Mouse (Mus musculus) heart, adult 2 months (tissue): Measurements from ENCODE around the gene Ibtk. TPM values are rescaled to one million over a fixed set of nuclear protein-coding genes. Genes with fewer than 3 reads are reported as not detected.

Experiments used
- DNase-seq, 2 experiments: peaks; one replicate each; pipeline ENCODE4 v3.0.0; 2021
- H3K27ac ChIP-seq: fragments of 200-600 bp; 2 replicates; pipeline ENCODE4 v1.8.1; 2022
- H3K27me3 ChIP-seq: fragments of 200-500 bp; 2 replicates; pipeline ENCODE4 v1.6.1; 2012; ENCODE audit warnings: mild to moderate bottlenecking, low read length, inconsistent platforms, mixed read lengths; ENCODE audit not compliant: control insufficient read depth, insufficient read depth
- H3K36me3 ChIP-seq: fragments of 200-500 bp; 2 replicates; pipeline ENCODE4 v1.6.1; 2012; ENCODE audit warnings: low read length, inconsistent platforms; ENCODE audit not compliant: control insufficient read depth, insufficient read depth
- H3K4me1 ChIP-seq: fragments of 200-500 bp; 2 replicates; pipeline ENCODE4 v1.6.1; 2011; ENCODE audit warnings: low read length; ENCODE audit not compliant: control insufficient read depth, insufficient read depth
- H3K4me3 ChIP-seq: fragments of 200-600 bp; 2 replicates; pipeline ENCODE4 v1.8.1; 2022
- H3K79me2 ChIP-seq: fragments of 200-500 bp; replicated peaks from 2 replicates; pipeline ENCODE4 v1.6.1; 2012; ENCODE audit warnings: mild to moderate bottlenecking, inconsistent platforms, low read length, moderate library complexity, mixed read lengths; ENCODE audit not compliant: control insufficient read depth, insufficient read depth
- H3K9ac ChIP-seq: fragments of 200-500 bp; 2 replicates; pipeline ENCODE4 v1.6.1; 2012; ENCODE audit warnings: low read depth, mild to moderate bottlenecking, control low read depth, inconsistent platforms, low read length, mixed read lengths
- CTCF ChIP-seq: fragments of 200-600 bp; IDR thresholded peaks from 2 replicates; pipeline ENCODE4 v1.8.1; 2022; ENCODE audit warnings: antibody characterized with exemption, mild to moderate bottlenecking, moderate library complexity
- EP300 ChIP-seq: fragments of 200-500 bp; IDR thresholded peaks from 2 replicates; pipeline ENCODE4 v1.6.1; 2011; ENCODE audit warnings: low read depth, low read length, control low read depth; ENCODE audit not compliant: insufficient read depth
- POLR2A ChIP-seq: fragments of 200-500 bp; IDR thresholded peaks from 2 replicates; pipeline ENCODE4 v1.6.1; 2011; ENCODE audit warnings: mild to moderate bottlenecking, low read depth, low read length, control low read depth; ENCODE audit not compliant: insufficient read depth
- WGBS: fragments of 180-500 bp; shearing (Covaris S2); methylation state at CpG from one replicate; pipeline ENCODE4 v1.1.7; 2018; 5-methylcytosine and 5-hydroxymethylcytosine counted together
- intact Hi-C: fragments of 180-260 bp; cut with DNase I; formaldehyde crosslinking; loops from one replicate; pipeline ENCODE4 v1.15.1; 2025
- polyA plus RNA-seq: library from polyadenylated mRNA; depleted of rRNA; stranded (reverse); fragments of >200 nt; gene quantifications from 2 replicates; pipeline ENCODE4 v1.2.3, GENCODE M21; 2012
- total RNA-seq, 2 experiments: library from RNA; stranded (reverse); gene quantifications; 2 replicates each; pipeline ENCODE4 v1.2.3; 2021

The Ibtk gene
- total and polyA plus RNA-seq, 3 experiments: 6.0 to 35.5 (median 31.7) TPM

DNA sequence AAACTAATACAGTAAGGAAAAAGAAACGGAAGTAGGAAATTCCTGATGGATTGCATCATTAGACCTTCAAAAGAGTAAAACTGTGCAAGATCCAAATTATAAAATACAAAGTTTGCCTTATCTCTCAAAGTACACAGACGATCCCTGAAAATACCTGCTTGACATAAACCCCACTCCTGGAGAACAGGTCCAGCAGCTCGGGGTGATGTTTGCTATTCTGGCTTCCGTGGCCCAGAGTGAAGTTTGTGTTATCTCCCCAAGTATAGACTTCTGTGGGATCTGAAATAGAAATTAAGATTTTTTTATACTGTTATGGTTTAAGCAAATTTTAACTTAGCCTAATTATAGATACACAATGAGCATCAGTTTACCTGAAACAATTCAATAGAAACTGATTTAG is 14.3 kb downstream of the Ibtk start:
- Histone ChIP-seq H3K9ac (no peak overlapping the region), H3K27me3 (no peaks in the 10 kb centered on the region), H3K4me1 (no peaks in the 10 kb centered on the region), H3K27ac (no peak overlapping the region), H3K36me3 (peaks cover 9% of the 10 kb centered on the region), H3K4me3 (no peak overlapping the region), H3K79me2 (no peaks in the 10 kb centered on the region)
- no peak for DNase-seq
- TF ChIP-seq EP300: no peak
- TF ChIP-seq CTCF: no peak
- no peak for TF ChIP-seq POLR2A
- intact Hi-C loops: no loop called here
- 72% methylated on average over 4 of the region's 4 CpGs for WGBS

- DNase-seq: no peak
Observed at GRCm38 (mm10) chr9:85724078-85724477, 25.1 kb downstream of the Ibtk start.

DNA sequence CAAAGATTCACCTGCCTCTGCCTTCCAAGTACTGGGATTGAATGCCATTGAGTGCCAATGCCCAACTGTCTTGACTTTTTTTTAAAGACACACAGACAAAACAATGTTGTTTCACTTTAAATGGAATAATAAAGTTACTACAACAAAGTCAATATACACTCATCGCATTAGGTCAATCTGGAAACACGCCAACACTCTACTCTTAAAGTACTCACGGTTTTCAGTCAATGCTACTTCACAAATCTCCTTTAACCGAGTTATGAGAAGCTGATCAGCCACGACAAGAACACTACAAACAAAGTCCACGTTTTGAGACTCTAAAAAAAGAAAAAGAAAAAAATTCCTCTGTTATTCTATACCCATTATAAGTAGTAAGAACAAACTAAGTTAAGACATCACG is 31.8 kb downstream of the Ibtk start:
- no peak for TF ChIP-seq CTCF
- no peak for TF ChIP-seq POLR2A
- TF ChIP-seq EP300: no peak
- Histone ChIP-seq H3K27me3 (no peaks in the 10 kb centered on the region), H3K9ac (no peak overlapping the region), H3K4me1 (no peaks in the 10 kb centered on the region), H3K79me2 (no peaks in the 10 kb centered on the region), H3K4me3 (no peak overlapping the region), H3K36me3 (peaks cover 12% of the 10 kb centered on the region), H3K27ac (no peak overlapping the region)
- no peak for DNase-seq
- WGBS: 85% methylated on average over 7 of the region's 7 CpGs
- intact Hi-C loops: no loop called here

More at GRCm38 (mm10) chr9:85724078-85724477, 25.1 kb downstream of the Ibtk start:
- Histone ChIP-seq H3K27ac (no peak overlapping the region), H3K9ac (no peak overlapping the region), H3K79me2 (no peaks in the 10 kb centered on the region), H3K4me1 (no peaks in the 10 kb centered on the region), H3K4me3 (no peak overlapping the region), H3K36me3 (peaks cover 6% of the 10 kb centered on the region), H3K27me3 (no peaks in the 10 kb centered on the region)
- intact Hi-C loops: no loop called here
- TF ChIP-seq POLR2A (no peak), CTCF (no peak), EP300 (no peak)
- 93% methylated on average over 9 of the region's 9 CpGs for WGBS

- Histone ChIP-seq H3K27me3 (no peaks in the 10 kb centered on the region), H3K36me3 (peaks cover 5% of the 10 kb centered on the region), H3K27ac (no peak overlapping the region), H3K4me3 (no peak overlapping the region), H3K4me1 (no peaks in the 10 kb centered on the region), H3K9ac (no peak overlapping the region), H3K79me2 (no peaks in the 10 kb centered on the region)
- intact Hi-C loops: no loop called here
- 65% methylated on average over 6 of the region's 6 CpGs for WGBS
- TF ChIP-seq CTCF: no peak
- TF ChIP-seq EP300: no peak
- no peak for TF ChIP-seq POLR2A
- DNase-seq: peak in 1 of 2 experiments; percentile 20
Observed at GRCm38 (mm10) chr9:85707302-85707701, 41.8 kb downstream of the Ibtk start.

DNA sequence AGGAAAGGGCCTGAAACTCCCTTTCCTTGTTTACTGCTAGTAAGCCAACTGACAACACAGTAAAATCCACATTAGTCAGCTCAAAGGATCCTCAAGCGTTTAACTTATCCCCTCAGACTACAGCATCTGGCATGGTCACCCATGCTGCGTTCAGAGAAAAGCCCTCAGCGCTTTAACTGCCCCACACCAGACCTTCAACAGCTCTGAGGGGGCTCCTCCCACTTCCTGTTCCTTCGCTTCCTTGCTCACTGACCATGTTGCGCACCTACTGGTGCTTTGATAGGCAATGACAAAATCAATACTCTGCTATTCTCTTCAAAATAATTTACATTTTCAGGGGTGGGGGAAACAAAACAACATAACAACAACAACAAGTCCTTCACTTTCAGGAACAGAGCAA is 47.2 kb downstream of the Ibtk start:
- 68% methylated on average over 5 of the region's 5 CpGs for WGBS
- H3K4me3 ChIP-seq: no peak overlapping the region
- H3K79me2 ChIP-seq: no peaks in the 10 kb centered on the region
- no peak for TF ChIP-seq CTCF
- no peak for TF ChIP-seq EP300
- H3K9ac ChIP-seq: no peak overlapping the region
- intact Hi-C loops: no loop called here
- H3K4me1 ChIP-seq: no peaks in the 10 kb centered on the region
- H3K27ac ChIP-seq: no peak overlapping the region
- peaks cover 1% of the 10 kb centered on the region for H3K36me3 ChIP-seq
- H3K27me3 ChIP-seq: no peaks in the 10 kb centered on the region
- no peak for DNase-seq

GRCm38 (mm10) chr9:85695606-85696005 is 53.5 kb downstream of the Ibtk start:
- Histone ChIP-seq H3K4me1 (no peaks in the 10 kb centered on the region), H3K36me3 (peaks cover 1% of the 10 kb centered on the region; the same call in 1 of the 2 replicates), H3K4me3 (no peak overlapping the region), H3K27ac (no peak overlapping the region), H3K27me3 (no peaks in the 10 kb centered on the region), H3K79me2 (no peaks in the 10 kb centered on the region), H3K9ac (no peak overlapping the region)
- intact Hi-C loops: loop anchor here (10.0 kb wide), 2 partner anchors 1231 to 1741 kb away; no protein-coding TSS in a partner anchor
- DNase-seq: no peak
- 97% methylated on average over 3 of the region's 3 CpGs for WGBS
- TF ChIP-seq EP300: no peak
- TF ChIP-seq CTCF: no peak
- TF ChIP-seq POLR2A: no peak
